Comparison of ENCODE assay signal across 11 mouse cellular contexts in genomic region chr12:107653131-107653530, GRCm38 (mm10).
A peak's percentile ranks its signal among the peaks of the same experiment; 100 is the strongest.
DNase-seq lines count a peak whose midpoint lies in the region; ATAC-seq and TF ChIP-seq lines count a peak whose summit lies in the region.
"Had no signal": no experiment of that assay in that cellular context is flagged by ENCODE, and none has a peak within 500 bp of the region (broad histone marks: within the 10 kb centered on the region; RNA-seq: fewer than 3 reads in every experiment).

No protein-coding gene starts in this region.

- H3K4me3 ChIP-seq in intestine, embryonic 14.5 days (ENCODE audit: low read depth, low read length), result no peak overlapping the region
- H3K4me3 ChIP-seq in intestine, postnatal 0 days (ENCODE audit: low read depth, low read length), result no peak overlapping the region
- no peak overlapping the region for H3K4me3 ChIP-seq in midbrain, embryonic 10.5 days
- H3K4me3 ChIP-seq in midbrain, postnatal 0 days (ENCODE audit: low read depth, low read length), result no peak overlapping the region
- no peak overlapping the region for H3K4me3 ChIP-seq in hindbrain, embryonic 13.5 days
- H3K4me3 ChIP-seq in stomach, postnatal 0 days (ENCODE audit: low read depth, low read length), result no peak overlapping the region
- H3K4me3 ChIP-seq: lung, embryonic 15.5 days had no signal

- TF ChIP-seq CTCF in intestine, postnatal 0 days (IDR thresholded peaks at IDR 0.05; ENCODE audit: low read depth), result no peak
- TF ChIP-seq CTCF in midbrain, postnatal 0 days (IDR thresholded peaks at IDR 0.05), result no peak
- TF ChIP-seq CTCF in stomach, postnatal 0 days (IDR thresholded peaks at IDR 0.05; ENCODE audit: low read depth), result no peak

- H3K4me2 ChIP-seq in intestine, embryonic 14.5 days (ENCODE audit: low read length), result no peak overlapping the region
- no peak overlapping the region for H3K4me2 ChIP-seq in intestine, postnatal 0 days (replicated peaks; ENCODE audit: low read depth)
- no peak overlapping the region for H3K4me2 ChIP-seq in midbrain, postnatal 0 days (ENCODE audit: low read depth, low read length, poor library complexity, severe bottlenecking)
- no peak overlapping the region for H3K4me2 ChIP-seq in hindbrain, embryonic 13.5 days
- no peak overlapping the region for H3K4me2 ChIP-seq in stomach, postnatal 0 days (replicated peaks; ENCODE audit: low read depth)
- H3K4me2 ChIP-seq: lung, embryonic 15.5 days had no signal

- H3K4me1 ChIP-seq in intestine, embryonic 14.5 days (replicated peaks; ENCODE audit: control insufficient read depth, insufficient read depth, low read length), result no peaks in the 10 kb centered on the region; the same call in 1 of the 2 replicates
- H3K4me1 ChIP-seq in intestine, postnatal 0 days (replicated peaks; ENCODE audit: control insufficient read depth, insufficient read depth, low read length), result no peaks in the 10 kb centered on the region
- H3K4me1 ChIP-seq in midbrain, embryonic 10.5 days, result peaks cover 32% of the 10 kb centered on the region
- no peaks in the 10 kb centered on the region for H3K4me1 ChIP-seq in midbrain, postnatal 0 days (ENCODE audit: insufficient read depth, low read length)
- peaks cover 13% of the 10 kb centered on the region for H3K4me1 ChIP-seq in hindbrain, embryonic 13.5 days (replicated peaks)
- no peaks in the 10 kb centered on the region for H3K4me1 ChIP-seq in stomach, postnatal 0 days (replicated peaks; ENCODE audit: control insufficient read depth, insufficient read depth)
- H3K4me1 ChIP-seq: lung, embryonic 15.5 days had no signal

- H3K27ac ChIP-seq in intestine, embryonic 14.5 days (ENCODE audit: low read depth), result no peak overlapping the region
- no peak overlapping the region for H3K27ac ChIP-seq in intestine, postnatal 0 days (ENCODE audit: low read depth, low read length)
- peak overlapping the region; percentile 74 for H3K27ac ChIP-seq in midbrain, embryonic 10.5 days (replicated peaks)
- no peak overlapping the region for H3K27ac ChIP-seq in midbrain, postnatal 0 days (ENCODE audit: low read depth, low read length)
- H3K27ac ChIP-seq in hindbrain, embryonic 13.5 days, result no peak overlapping the region
- H3K27ac ChIP-seq in stomach, postnatal 0 days (replicated peaks), result no peak overlapping the region
- H3K27ac ChIP-seq: lung, embryonic 15.5 days had no signal

- whole genome bisulfite sequencing in intestine, embryonic 14.5 days, result 14% methylated on average over 7 of the region's 7 CpGs
- 61% methylated on average over 7 of the region's 7 CpGs for WGBS in intestine, postnatal 0 days
- 36% methylated on average over 7 of the region's 7 CpGs for WGBS in midbrain, embryonic 10.5 days
- WGBS in midbrain, postnatal 0 days, result 45% methylated on average over 7 of the region's 7 CpGs
- 45% methylated on average over 7 of the region's 7 CpGs for WGBS in hindbrain, embryonic 13.5 days
- 29% methylated on average over 7 of the region's 7 CpGs for WGBS in stomach, postnatal 0 days

- 0 out of 2 replicates have a peak, but pooled peaks have one; percentile 58 for ATAC-seq in intestine, embryonic 14.5 days (replicated peaks; ENCODE audit: low FRiP score, low TSS enrichment, low read depth)
- ATAC-seq in intestine, postnatal 0 days, result no peak
- ATAC-seq in midbrain, postnatal 0 days (ENCODE audit: low FRiP score), result no peak
- ATAC-seq in hindbrain, embryonic 13.5 days (ENCODE audit: low FRiP score), result peak; percentile 46; the same call in 1 of the 2 replicates
- peak; percentile 54; the same call in 1 of the 2 replicates for ATAC-seq in stomach, postnatal 0 days (ENCODE audit: low FRiP score, low TSS enrichment)

- no peak for DNase-seq in intestine, embryonic 14.5 days (ENCODE audit: low spot score)
- DNase-seq in midbrain, embryonic 10.5 days (ENCODE audit: low spot score), result peak; percentile 45
- no peak for DNase-seq in midbrain, postnatal 0 days (ENCODE audit: low spot score)
- no peak for DNase-seq in stomach, postnatal 0 days (ENCODE audit: low spot score)
- DNase-seq in adrenal gland, adult 18-20 months (ENCODE audit: low spot score in 2 of 2), result no peak
- DNase-seq: adrenal gland, postnatal 25 days; cerebellum, postnatal 25 days had no signal

- H3K9ac ChIP-seq in intestine, embryonic 14.5 days (ENCODE audit: low read length), result no peak overlapping the region
- no peak overlapping the region for H3K9ac ChIP-seq in intestine, postnatal 0 days (ENCODE audit: low read depth, low read length)
- no peak overlapping the region for H3K9ac ChIP-seq in midbrain, postnatal 0 days (replicated peaks; ENCODE audit: low read length, poor library complexity, severe bottlenecking)
- H3K9ac ChIP-seq in hindbrain, embryonic 13.5 days, result no peak overlapping the region
- no peak overlapping the region for H3K9ac ChIP-seq in stomach, postnatal 0 days (ENCODE audit: low read length)
- H3K9ac ChIP-seq: lung, embryonic 15.5 days had no signal

- no peaks in the 10 kb centered on the region for H3K9me3 ChIP-seq in intestine, embryonic 14.5 days (ENCODE audit: control insufficient read depth, low read length)
- H3K9me3 ChIP-seq in intestine, postnatal 0 days (ENCODE audit: control insufficient read depth), result no peaks in the 10 kb centered on the region
- no peaks in the 10 kb centered on the region for H3K9me3 ChIP-seq in midbrain, embryonic 10.5 days (replicated peaks)
- H3K9me3 ChIP-seq in midbrain, postnatal 0 days (ENCODE audit: low read length), result no peaks in the 10 kb centered on the region
- no peaks in the 10 kb centered on the region for H3K9me3 ChIP-seq in hindbrain, embryonic 13.5 days
- no peaks in the 10 kb centered on the region for H3K9me3 ChIP-seq in stomach, postnatal 0 days (ENCODE audit: control insufficient read depth, low read length)
- H3K9me3 ChIP-seq: lung, embryonic 15.5 days had no signal

- no peaks in the 10 kb centered on the region for H3K27me3 ChIP-seq in intestine, embryonic 14.5 days (replicated peaks; ENCODE audit: control insufficient read depth, insufficient read depth, low read length)
- no peaks in the 10 kb centered on the region for H3K27me3 ChIP-seq in intestine, postnatal 0 days (replicated peaks; ENCODE audit: control insufficient read depth, insufficient read depth, low read length)
- no peaks in the 10 kb centered on the region for H3K27me3 ChIP-seq in midbrain, embryonic 10.5 days (ENCODE audit: low read depth, poor library complexity, severe bottlenecking)
- no peaks in the 10 kb centered on the region for H3K27me3 ChIP-seq in midbrain, postnatal 0 days (ENCODE audit: insufficient read depth, low read length)
- H3K27me3 ChIP-seq in hindbrain, embryonic 13.5 days, result no peaks in the 10 kb centered on the region
- no peaks in the 10 kb centered on the region for H3K27me3 ChIP-seq in stomach, postnatal 0 days (ENCODE audit: control insufficient read depth, insufficient read depth, low read length)
- H3K27me3 ChIP-seq: lung, embryonic 15.5 days had no signal

- TF ChIP-seq EP300 in stomach, postnatal 0 days (optimal IDR thresholded peaks at IDR 0.05), result no peak

- no peaks in the 10 kb centered on the region for H3K36me3 ChIP-seq in intestine, embryonic 14.5 days (ENCODE audit: control insufficient read depth, insufficient read depth, low read length)
- no peaks in the 10 kb centered on the region for H3K36me3 ChIP-seq in intestine, postnatal 0 days (ENCODE audit: control insufficient read depth, insufficient read depth)
- H3K36me3 ChIP-seq in midbrain, embryonic 10.5 days, result no peaks in the 10 kb centered on the region
- no peaks in the 10 kb centered on the region for H3K36me3 ChIP-seq in midbrain, postnatal 0 days (ENCODE audit: insufficient read depth, low read length)
- H3K36me3 ChIP-seq in hindbrain, embryonic 13.5 days, result no peaks in the 10 kb centered on the region
- H3K36me3 ChIP-seq in stomach, postnatal 0 days (ENCODE audit: control insufficient read depth, insufficient read depth, low read length), result no peaks in the 10 kb centered on the region
- H3K36me3 ChIP-seq: G1E; lung, embryonic 15.5 days had no signal

Comparison
In these comparisons a context has a peak if more than half of its experiments do, and no peak if none do; other contexts are left out.
1. ATAC-seq: peak in intestine, embryonic 14.5 days (single experiment), hindbrain, embryonic 13.5 days (single experiment) and stomach, postnatal 0 days (single experiment); none in intestine, postnatal 0 days (single experiment) and midbrain, postnatal 0 days (single experiment).